Mouse (Mus musculus) neutrophil, adult 65 days (primary cell): ENCODE results near the gene Gja10. TPM values are rescaled to one million over a fixed set of nuclear protein-coding genes. Genes with fewer than 3 reads are reported as not detected.

Source experiments
- total RNA-seq: library from RNA; stranded (reverse); gene quantifications from 2 replicates; pipeline ENCODE4 v1.2.4, GENCODE M21; 2023

Gja10 gene
- not detected in 2 replicates for total RNA-seq

DNA sequence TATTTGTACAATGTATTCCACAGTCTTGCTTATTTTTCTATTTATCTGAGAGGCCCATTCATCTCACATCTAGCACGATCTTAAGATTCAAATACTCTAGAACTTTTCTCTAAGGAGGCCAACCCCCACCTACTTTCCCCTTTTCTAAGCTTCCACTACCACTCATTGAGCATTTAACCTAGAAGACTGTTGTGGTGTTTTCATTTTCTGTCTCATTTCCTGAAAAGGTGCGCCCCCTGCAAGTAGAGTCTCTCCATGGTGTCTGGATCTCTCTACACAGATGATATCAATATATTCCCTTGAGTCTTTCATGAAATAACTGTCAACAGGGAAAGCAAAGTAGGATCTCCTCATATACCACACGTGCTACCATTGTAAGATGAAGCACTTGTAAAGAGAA is at the start of gene Gja10:
Gene Gja10, minus strand, starts transcription at position 101 of the 400 bp plus-strand sequence.

DNA sequence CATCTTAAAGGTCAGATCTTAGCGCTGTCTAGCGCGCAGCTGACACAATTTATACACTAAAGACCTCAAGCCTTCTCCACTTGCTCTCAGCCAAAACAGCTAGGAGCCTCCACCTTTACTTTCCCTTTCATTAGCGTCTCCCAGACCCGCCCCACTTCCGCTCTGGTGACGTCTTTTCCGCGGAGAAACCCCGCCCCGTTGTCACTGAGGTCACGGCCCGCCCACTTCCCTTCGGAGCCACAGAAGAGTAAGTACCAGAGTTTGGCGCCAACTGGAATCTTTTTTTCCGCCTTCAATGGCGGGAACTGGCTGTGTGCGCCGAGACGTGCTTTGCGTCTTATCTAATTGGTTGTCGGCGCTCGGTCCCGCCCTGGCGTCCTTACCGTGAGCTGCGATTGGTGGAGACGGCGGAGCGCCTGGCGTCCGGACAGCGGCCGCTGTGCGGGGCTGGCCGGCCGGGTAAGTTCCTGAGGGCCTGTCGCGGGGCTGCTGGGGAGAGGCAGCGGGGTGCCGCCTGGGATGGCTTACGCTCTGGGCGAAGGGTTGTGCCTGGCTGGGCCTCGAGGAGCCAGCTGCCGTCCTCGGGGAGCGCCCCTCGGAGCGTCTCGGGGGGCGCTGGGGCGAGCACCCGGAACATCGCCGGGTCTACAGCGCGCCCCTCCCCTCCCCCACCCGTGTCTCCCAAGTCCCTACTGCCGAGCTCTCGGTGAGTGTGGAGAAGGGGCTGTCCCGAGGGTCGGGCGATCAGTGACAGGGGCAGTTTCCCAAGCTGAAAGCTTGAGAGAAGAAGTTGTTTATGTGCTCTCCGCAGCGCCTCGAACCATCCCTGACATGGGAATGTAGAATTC is 12.7 kb upstream of the Gja10 start, which contains the start of gene Casp8ap2:
Gene Casp8ap2, plus strand, starts transcription at position 418 of the 848 bp plus-strand sequence.

Other genes starting within 250 kb of the Gja10 start
- gene Casp8ap2, start 12.7 kb upstream of the Gja10 start, total RNA-seq: 11.9 and 12.2 TPM in 2 replicates
- 11.7 and 12.5 TPM in 2 replicates for gene Mdn1, start 54.4 kb upstream of the Gja10 start, total RNA-seq
- 25.4 and 30.3 TPM in 2 replicates for gene Lyrm2, start 197.5 kb upstream of the Gja10 start, total RNA-seq